Mouse (Mus musculus) embryonic facial prominence, embryonic 13.5 days (tissue): ENCODE measurements around the gene Trim31. TPM values are rescaled to one million over a fixed set of nuclear protein-coding genes. Genes with fewer than 3 reads are reported as not detected.
A peak's percentile ranks its signal among the peaks of the same experiment; 100 is the strongest.

Source experiments
- ATAC-seq: fragments of 200-750 bp; cut with Nextera tagmentation; 2 replicates; pipeline ENCODE4 v1.8.0; 2017; ENCODE audit warnings: low read depth; ENCODE audit not compliant: insufficient number of reproducible peaks, insufficient read depth, low FRiP score, low TSS enrichment
- H3K27ac ChIP-seq: fragments of 300-500 bp; sonication (generic); 2 replicates; pipeline ENCODE4 v1.5.1; 2015; ENCODE audit warnings: moderate library complexity, mild to moderate bottlenecking, inconsistent platforms
- H3K27me3 ChIP-seq: fragments of 300-500 bp; sonication (generic); 2 replicates; pipeline ENCODE4 v1.6.1; 2015; ENCODE audit warnings: mild to moderate bottlenecking, inconsistent platforms
- H3K36me3 ChIP-seq: fragments of 300-500 bp; sonication (generic); 2 replicates; pipeline ENCODE4 v1.6.1; 2015; ENCODE audit warnings: mild to moderate bottlenecking, inconsistent platforms
- H3K4me1 ChIP-seq: fragments of 300-500 bp; sonication (generic); 2 replicates; pipeline ENCODE4 v1.6.1; 2015; ENCODE audit warnings: inconsistent platforms
- H3K4me2 ChIP-seq: fragments of 300-500 bp; sonication (generic); 2 replicates; pipeline ENCODE4 v1.6.1; 2015; ENCODE audit warnings: moderate library complexity, mild to moderate bottlenecking, inconsistent platforms
- H3K4me3 ChIP-seq: fragments of 300-500 bp; sonication (generic); 2 replicates; pipeline ENCODE4 v1.5.1; 2015; ENCODE audit warnings: mild to moderate bottlenecking, inconsistent platforms
- H3K9ac ChIP-seq: fragments of 300-500 bp; sonication (generic); 2 replicates; pipeline ENCODE4 v1.6.1; 2015; ENCODE audit warnings: mild to moderate bottlenecking, inconsistent platforms
- H3K9me3 ChIP-seq: fragments of 300-500 bp; sonication (generic); 2 replicates; pipeline ENCODE4 v1.6.1; 2016; ENCODE audit warnings: inconsistent platforms
- WGBS: fragments of 180-500 bp; shearing (Covaris S2); methylation state at CpG from one replicate; pipeline ENCODE4 v1.1.7; 2015; ENCODE audit warnings: mixed read lengths; 5-methylcytosine and 5-hydroxymethylcytosine counted together
- polyA plus RNA-seq: library from polyadenylated mRNA; unstranded; fragments of >200 nt; fragmentation: Nextera tagmentation; extraction: Ambion mirVana; gene quantifications from 2 replicates; pipeline ENCODE4 v1.2.1, GENCODE M21; 2015

The Trim31 gene
- polyA plus RNA-seq, 1 experiment from 2014 or later = not detected

DNA sequence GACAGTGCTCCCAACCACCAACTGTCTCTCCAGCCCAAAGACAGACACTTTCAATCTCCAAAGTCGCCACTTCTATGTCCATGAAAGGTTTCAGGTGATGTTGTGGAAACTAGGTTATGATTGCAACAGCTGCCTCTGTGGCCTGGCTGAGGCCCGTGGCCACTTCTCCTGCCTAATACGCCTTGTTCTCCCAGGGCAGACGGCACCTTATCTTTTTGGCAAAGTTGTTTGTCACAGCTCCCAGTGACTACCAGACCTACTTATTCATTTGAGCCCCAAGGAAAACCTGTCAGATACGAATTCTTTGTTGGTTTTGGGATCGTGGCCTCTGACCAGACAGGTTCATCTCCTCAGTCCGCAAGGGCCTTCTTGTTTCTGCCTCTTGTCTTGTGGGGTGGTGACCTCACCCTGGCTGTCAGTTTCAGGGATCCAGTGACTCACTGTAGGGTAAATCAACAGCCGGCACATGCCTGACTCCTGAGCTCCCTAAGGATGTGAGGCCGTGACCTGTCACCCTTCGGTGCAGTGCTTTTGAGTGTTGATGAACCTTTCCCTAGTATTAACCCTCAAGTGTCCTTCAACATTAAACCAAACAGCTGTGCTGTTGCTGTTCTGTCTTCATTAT lies 29.7 kb downstream of the Trim31 start:
- no peak overlapping the region for H3K4me2 ChIP-seq
- no peak for ATAC-seq
- WGBS = 46% methylated on average over 10 of the region's 10 CpGs
- no peak overlapping the region for H3K9ac ChIP-seq
- no peak overlapping the region for H3K4me3 ChIP-seq
- no peak overlapping the region for H3K27ac ChIP-seq
- no peaks in the 10 kb centered on the region for H3K4me1 ChIP-seq
- 0 out of 2 replicates have a peak, but pooled peaks cover 6% of the 10 kb centered on the region for H3K27me3 ChIP-seq
- no peaks in the 10 kb centered on the region for H3K36me3 ChIP-seq
- H3K9me3 ChIP-seq = no peaks in the 10 kb centered on the region

DNA sequence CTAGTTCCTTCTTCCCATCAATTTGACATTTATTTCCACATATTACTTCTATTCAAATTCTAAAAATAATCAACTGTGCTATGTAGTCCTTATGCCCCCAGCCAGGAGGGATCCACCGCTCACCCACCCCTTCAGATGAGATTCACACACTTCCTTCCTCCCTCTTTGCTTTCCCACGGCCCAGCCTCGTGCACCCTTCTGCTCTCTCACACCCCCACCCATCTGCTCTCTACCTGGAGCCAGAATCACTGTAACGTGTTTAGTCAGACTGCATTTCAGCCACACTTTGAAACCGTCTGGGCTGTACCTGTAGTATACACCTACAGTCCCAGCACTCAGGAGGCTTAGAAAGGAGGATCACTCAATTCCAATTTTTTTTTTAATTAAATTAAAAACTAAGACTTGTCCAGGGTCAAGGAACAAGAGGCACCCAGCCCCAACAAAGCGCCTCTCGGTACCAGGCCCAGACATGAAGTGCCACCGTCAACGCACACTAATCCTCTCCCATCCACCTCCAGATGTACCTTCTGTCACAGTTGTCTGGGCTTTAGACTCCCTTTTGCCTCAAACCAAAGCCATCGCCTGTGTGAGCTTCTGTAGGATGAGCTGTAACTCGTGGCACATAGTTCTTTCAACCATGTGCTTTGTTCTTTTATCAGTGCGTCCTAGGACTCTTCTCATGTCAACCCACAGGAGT lies 31.5 kb downstream of the Trim31 start:
- Histone ChIP-seq H3K4me3 (no peak overlapping the region), H3K4me1 (no peaks in the 10 kb centered on the region), H3K4me2 (no peak overlapping the region), H3K9ac (no peak overlapping the region), H3K36me3 (no peaks in the 10 kb centered on the region), H3K27me3 (peaks cover 9% of the 10 kb centered on the region), H3K27ac (no peak overlapping the region), H3K9me3 (no peaks in the 10 kb centered on the region)
- 78% methylated on average over 12 of the region's 12 CpGs for WGBS
- no peak for ATAC-seq

DNA sequence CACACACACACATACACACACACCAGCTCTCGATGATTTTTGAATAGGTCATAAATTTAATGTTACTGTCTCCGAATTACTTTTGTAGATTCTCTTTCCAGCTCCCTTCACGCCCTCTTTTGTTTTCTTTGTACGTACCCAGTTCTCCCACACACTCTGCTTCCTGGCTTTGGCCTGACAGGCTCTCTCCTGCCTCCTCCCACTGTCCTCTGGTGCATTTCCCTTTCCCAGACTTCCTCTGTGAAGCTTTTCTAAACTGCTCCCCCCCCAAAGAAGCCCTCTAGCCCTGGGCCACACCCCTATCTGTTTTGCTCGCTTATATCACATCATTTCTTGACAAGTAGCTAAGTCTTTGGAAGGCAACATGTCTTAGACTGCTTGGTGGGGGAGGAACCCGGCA lies 32.3 kb downstream of the Trim31 start:
- no peak for ATAC-seq
- peaks cover 10% of the 10 kb centered on the region for H3K27me3 ChIP-seq
- H3K4me2 ChIP-seq = no peak overlapping the region
- no peaks in the 10 kb centered on the region for H3K4me1 ChIP-seq
- no peak overlapping the region for H3K4me3 ChIP-seq
- no peak overlapping the region for H3K27ac ChIP-seq
- no peaks in the 10 kb centered on the region for H3K36me3 ChIP-seq
- no peaks in the 10 kb centered on the region for H3K9me3 ChIP-seq
- no peak overlapping the region for H3K9ac ChIP-seq
- 80% methylated on average over 6 of the region's 6 CpGs for WGBS

DNA sequence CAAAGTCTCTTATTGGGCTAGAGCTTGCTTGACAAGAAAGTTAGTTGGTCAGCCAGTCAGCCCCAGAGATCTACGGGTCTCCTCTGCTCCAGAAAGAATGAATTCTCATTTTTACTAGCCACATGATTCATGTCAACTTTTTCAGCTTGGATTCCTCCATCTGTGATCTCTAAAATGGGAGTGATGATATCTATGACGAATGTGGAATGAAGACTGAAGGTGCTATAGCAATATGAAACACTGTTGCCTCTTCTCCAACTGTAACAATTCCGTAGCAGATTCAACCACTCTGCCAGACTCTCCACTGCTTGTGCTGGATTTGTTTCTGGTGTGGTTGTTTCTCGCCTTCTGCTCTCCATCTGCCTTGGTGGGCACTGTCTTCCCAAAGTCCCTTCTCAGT lies 33.2 kb downstream of the Trim31 start:
- Histone ChIP-seq H3K4me3 (no peak overlapping the region), H3K9ac (no peak overlapping the region), H3K4me2 (no peak overlapping the region), H3K4me1 (no peaks in the 10 kb centered on the region), H3K27me3 (peaks cover 6% of the 10 kb centered on the region), H3K27ac (no peak overlapping the region), H3K9me3 (no peaks in the 10 kb centered on the region), H3K36me3 (no peaks in the 10 kb centered on the region)
- WGBS = 78% methylated on average over 4 of the region's 4 CpGs
- ATAC-seq = no peak

DNA sequence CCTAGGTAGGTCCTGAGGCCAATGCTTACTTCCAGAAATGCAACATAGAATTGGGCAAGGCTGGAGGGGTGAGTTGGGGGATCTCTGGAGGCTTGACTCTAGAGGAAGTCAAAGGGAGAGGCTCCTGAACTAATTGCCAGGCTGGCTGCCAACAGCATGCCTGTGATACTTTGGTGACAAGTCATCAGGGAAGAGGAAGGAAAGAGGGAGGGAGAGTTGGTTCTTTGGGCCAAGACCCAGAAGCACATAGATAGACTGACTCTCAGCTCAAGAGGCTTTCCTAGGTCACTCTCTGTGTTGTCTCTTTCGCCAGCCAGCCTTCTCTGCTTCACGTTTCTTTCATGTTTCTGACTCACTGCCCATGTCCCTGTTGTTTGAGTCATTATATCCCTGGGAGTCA lies 33.9 kb downstream of the Trim31 start:
- Histone ChIP-seq H3K9ac (no peak overlapping the region), H3K4me1 (no peaks in the 10 kb centered on the region), H3K4me3 (no peak overlapping the region), H3K36me3 (no peaks in the 10 kb centered on the region), H3K27me3 (peaks cover 4% of the 10 kb centered on the region), H3K27ac (no peak overlapping the region), H3K9me3 (no peaks in the 10 kb centered on the region), H3K4me2 (no peak overlapping the region)
- WGBS = 69% methylated on average over 2 of the region's 2 CpGs
- no peak for ATAC-seq

DNA sequence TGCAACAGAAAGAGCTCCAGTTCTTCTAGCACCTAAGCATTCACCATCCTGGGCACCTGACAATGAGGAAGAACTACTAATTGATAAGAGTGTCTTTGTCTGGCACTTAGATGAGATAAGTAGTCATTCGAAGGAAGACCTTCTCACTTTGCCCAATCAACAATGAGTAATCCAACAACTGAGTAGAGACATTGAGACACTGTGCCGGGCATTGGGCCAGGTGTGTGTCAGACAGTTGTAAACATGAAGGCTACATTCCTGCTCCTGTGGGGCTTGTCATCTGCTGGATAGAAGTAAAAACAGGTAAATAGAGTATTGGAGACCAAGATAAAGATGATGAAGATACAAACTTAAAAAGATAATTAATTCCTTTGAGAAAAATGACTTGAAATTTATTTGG lies 40.1 kb downstream of the Trim31 start:
- 88% methylated on average over 2 of the region's 2 CpGs for WGBS
- ATAC-seq = no peak
- Histone ChIP-seq H3K4me2 (no peak overlapping the region), H3K4me3 (no peak overlapping the region), H3K4me1 (peaks cover 9% of the 10 kb centered on the region), H3K36me3 (no peaks in the 10 kb centered on the region), H3K9ac (no peak overlapping the region), H3K27ac (no peak overlapping the region), H3K27me3 (peaks cover 50% of the 10 kb centered on the region), H3K9me3 (no peaks in the 10 kb centered on the region)

DNA sequence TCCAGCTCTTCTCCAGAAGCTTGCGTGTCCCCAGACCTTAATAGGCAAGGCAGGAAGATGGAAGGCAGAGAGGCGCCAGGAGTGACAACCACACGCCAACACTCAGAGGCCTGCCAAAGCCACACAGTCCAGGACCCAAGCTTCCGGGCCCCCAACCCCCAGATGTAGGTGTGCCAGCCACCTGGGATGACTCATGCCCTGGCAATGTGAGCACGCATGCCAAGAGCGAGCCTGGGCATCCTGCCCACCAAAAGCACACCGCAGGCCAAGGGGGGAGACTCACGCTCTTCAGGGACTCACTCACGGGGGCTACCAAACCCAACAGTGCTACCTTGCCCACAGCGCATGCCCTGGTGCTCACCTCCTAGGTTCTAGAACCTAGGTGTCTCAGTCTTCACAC lies 44.5 kb downstream of the Trim31 start:
- H3K4me1 ChIP-seq = peaks cover 18% of the 10 kb centered on the region
- no peak overlapping the region for H3K27ac ChIP-seq
- H3K4me3 ChIP-seq = peak overlapping the region; percentile 45
- H3K4me2 ChIP-seq = peak overlapping the region; percentile 75
- peaks cover 83% of the 10 kb centered on the region for H3K27me3 ChIP-seq
- peak; percentile 63; the same call in 1 of the 2 replicates for ATAC-seq
- H3K36me3 ChIP-seq = no peaks in the 10 kb centered on the region
- H3K9me3 ChIP-seq = no peaks in the 10 kb centered on the region
- no peak overlapping the region; the same call in 1 of the 2 replicates for H3K9ac ChIP-seq
- WGBS = 51% methylated on average over 10 of the region's 10 CpGs

DNA sequence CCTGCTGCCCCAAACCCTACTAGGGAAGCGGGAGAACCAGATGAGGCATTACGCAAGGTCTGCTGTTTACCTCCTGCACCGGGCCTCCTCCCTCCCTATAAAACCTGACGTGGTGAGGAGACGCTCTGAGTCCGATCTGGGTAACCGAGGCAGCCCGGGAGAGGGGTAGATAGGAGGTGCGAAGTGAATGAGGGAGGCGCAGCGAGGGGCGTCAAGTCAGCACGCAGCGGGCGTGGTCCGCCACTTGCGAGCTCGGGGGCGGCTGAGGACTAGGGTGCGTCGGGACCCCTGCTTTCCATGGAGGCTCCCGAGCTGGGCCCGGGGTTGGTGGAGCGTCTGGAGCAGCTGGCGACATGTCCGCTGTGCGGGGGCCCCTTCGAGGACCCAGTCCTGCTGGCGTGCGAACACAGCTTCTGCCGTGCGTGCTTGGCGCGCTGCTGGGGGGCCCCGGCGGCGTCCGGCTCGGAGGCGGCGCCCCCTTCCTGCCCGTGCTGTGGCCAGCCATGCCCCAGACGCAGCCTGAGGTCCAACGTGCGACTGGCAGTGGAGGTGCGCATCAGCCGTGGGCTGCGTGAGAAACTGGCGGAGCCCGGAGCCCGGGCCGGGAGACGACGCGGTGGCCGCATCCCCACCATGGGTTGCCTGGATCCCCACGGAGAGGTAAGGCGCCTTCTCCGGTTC lies 45.0 kb downstream of the Trim31 start, which contains the start of gene Rnf39:
Rnf39 (plus strand) TSS at position 128 of the 681 bp plus-strand sequence.
- Histone ChIP-seq H3K36me3 (no peaks in the 10 kb centered on the region), H3K4me3 (peak within 1 kb of the TSS; percentile 45), H3K9me3 (no peaks in the 10 kb centered on the region), H3K9ac (peak within 1 kb of the TSS; percentile 64), H3K4me2 (peak within 1 kb of the TSS; percentile 75), H3K27me3 (peaks cover 79% of the 10 kb centered on the region), H3K27ac (no peak within 1 kb of the TSS), H3K4me1 (peaks cover 23% of the 10 kb centered on the region)
- no peak for ATAC-seq
- 2% methylated on average over 59 of the region's 59 CpGs for WGBS

DNA sequence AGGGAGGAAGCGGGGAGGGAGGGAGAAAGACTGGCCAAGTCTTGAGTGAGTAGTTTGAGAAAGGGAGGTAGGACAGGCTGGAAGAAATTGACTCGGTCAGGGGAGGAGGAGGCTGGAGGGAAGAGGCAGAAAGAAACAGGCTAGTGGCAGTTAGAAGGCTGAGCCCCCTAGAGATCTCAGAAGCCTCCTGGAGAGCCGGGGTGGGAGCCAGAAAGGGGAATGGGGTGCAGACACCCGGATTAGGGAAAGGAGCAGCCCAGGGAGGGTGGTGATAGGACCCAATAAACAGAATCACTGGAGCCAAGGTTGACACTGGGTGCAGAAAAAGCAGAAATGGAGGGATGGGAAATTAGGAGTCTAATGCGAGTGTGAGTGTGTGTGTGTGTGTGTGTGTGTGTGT lies 45.8 kb downstream of the Trim31 start:
- WGBS = 27% methylated on average over 5 of the region's 5 CpGs
- Histone ChIP-seq H3K36me3 (peaks cover 5% of the 10 kb centered on the region), H3K4me3 (peak overlapping the region; percentile 45; the same call in 1 of the 2 replicates), H3K27me3 (peaks cover 81% of the 10 kb centered on the region), H3K27ac (no peak overlapping the region), H3K4me2 (peak overlapping the region; percentile 75; the same call in 1 of the 2 replicates), H3K4me1 (peaks cover 23% of the 10 kb centered on the region), H3K9me3 (no peaks in the 10 kb centered on the region), H3K9ac (peak overlapping the region; percentile 64; the same call in 1 of the 2 replicates)
- ATAC-seq = no peak

DNA sequence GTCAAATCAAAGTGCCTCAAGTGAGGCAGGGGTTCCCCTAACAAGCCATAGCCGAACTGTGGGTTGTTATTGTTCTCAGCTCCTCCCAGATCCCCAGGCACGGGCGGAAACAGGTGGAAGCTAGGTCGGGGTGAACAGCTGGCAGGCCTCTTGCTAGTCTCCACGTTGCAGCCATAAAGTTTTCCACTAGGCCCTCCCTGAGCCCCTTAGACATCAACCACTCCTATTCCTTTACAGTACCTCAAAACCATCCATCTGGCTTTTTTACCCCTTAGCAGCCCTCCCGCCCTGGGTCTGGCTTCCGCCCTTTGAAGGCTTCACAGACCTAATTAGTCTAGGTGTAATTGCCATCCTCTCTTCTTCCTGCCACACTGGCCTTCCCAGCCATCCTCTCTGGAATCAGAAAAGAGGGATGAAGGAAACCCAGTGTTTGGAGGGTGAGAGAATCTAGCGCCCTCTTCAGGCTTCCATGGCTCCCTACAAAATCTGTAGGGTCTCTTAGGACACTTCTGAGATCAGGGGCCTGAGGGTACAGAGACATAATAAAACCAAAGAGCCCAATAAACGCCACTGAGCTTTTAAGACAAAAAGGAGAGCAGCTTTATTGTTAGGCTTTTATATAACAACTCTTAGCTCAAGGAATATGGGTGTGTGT lies 46.3 kb downstream of the Trim31 start:
- H3K4me3 ChIP-seq = no peak overlapping the region
- no peaks in the 10 kb centered on the region for H3K9me3 ChIP-seq
- H3K4me2 ChIP-seq = no peak overlapping the region
- H3K27me3 ChIP-seq = peaks cover 80% of the 10 kb centered on the region
- no peak overlapping the region for H3K9ac ChIP-seq
- peaks cover 23% of the 10 kb centered on the region for H3K4me1 ChIP-seq
- no peak for ATAC-seq
- no peak overlapping the region for H3K27ac ChIP-seq
- WGBS = 17% methylated on average over 9 of the region's 9 CpGs
- peaks cover 11% of the 10 kb centered on the region for H3K36me3 ChIP-seq

DNA sequence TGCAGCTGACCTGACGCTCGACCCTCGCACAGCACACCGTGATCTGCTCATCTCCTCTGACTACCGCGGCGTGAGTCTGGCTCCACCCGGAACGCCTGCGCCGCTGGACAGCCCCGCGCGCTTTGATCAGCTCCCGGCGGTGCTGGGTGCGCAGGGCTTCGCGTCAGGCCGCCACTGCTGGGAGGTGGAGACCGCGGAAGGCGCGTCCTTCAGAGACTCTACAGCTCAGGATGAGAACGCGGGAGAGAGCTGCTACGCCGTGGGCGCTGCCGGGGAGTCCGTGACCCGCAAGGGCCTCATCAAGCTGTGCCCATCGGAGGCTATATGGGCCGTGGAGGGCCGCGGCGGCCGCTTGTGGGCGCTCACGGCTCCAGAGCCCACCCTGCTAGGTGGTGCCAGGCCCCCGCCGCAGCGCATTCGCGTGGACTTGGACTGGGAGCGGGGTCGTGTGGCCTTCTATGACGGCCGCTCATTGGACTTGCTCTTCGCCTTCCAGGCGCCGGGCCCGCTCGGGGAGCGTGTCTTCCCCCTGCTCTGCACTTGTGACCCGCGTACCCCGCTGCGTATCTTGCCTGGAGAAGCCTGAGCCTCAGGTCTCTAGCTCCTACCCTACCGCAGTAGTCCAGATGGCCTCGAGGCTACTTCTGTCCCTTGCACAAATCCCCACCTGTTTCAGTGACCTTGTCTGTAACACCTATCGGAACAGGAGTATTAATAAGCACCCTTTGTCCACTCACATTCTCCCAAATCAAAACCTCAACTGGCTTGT lies 49.3 kb downstream of the Trim31 start:
- H3K27ac ChIP-seq = no peak overlapping the region; the same call in 1 of the 2 replicates
- peaks cover 17% of the 10 kb centered on the region for H3K36me3 ChIP-seq
- 1% methylated on average over 61 of the region's 62 CpGs for WGBS
- peak overlapping the region; percentile 97 for H3K4me2 ChIP-seq
- H3K4me3 ChIP-seq = peak overlapping the region; percentile 57
- peaks cover 34% of the 10 kb centered on the region for H3K4me1 ChIP-seq
- peak overlapping the region; percentile 80 for H3K9ac ChIP-seq
- ATAC-seq = 0 out of 2 replicates have a peak, but pooled peaks have one; percentile 26
- H3K9me3 ChIP-seq = no peaks in the 10 kb centered on the region
- H3K27me3 ChIP-seq = peaks cover 57% of the 10 kb centered on the region
